Comparison of ENCODE assay signal across 10 mouse cellular contexts in genomic region chr7:109561466-109562153, GRCm38 (mm10). TPM values are rescaled to one million over a fixed set of nuclear protein-coding genes. Genes with fewer than 3 reads are reported as not detected.
A peak's percentile ranks its signal among the peaks of the same experiment; 100 is the strongest.
DNase-seq lines count a peak whose midpoint lies in the region; ATAC-seq and TF ChIP-seq lines count a peak whose summit lies in the region.
"Had no signal": no experiment of that assay in that cellular context is flagged by ENCODE, and none has a peak within 500 bp of the region (broad histone marks: within the 10 kb centered on the region; RNA-seq: fewer than 3 reads in every experiment).

No protein-coding gene starts in this region.

- no peaks in the 10 kb centered on the region for H3K36me3 ChIP-seq in midbrain, embryonic 14.5 days (ENCODE audit: control insufficient read depth, insufficient read depth, low read length)
- no peaks in the 10 kb centered on the region for H3K36me3 ChIP-seq in midbrain, embryonic 16.5 days (ENCODE audit: control insufficient read depth, insufficient read depth, low read length)
- no peaks in the 10 kb centered on the region for H3K36me3 ChIP-seq in myocyte (ENCODE audit: control insufficient read depth, insufficient read depth)
- H3K36me3 ChIP-seq in limb, embryonic 10.5 days = peaks cover 15% of the 10 kb centered on the region

- no peak overlapping the region for H3K4me3 ChIP-seq in midbrain, embryonic 14.5 days (replicated peaks; ENCODE audit: low read depth, low read length)
- H3K4me3 ChIP-seq in midbrain, embryonic 16.5 days (ENCODE audit: low read depth, low read length) = no peak overlapping the region
- no peak overlapping the region for H3K4me3 ChIP-seq in myocyte
- H3K4me3 ChIP-seq in limb, embryonic 10.5 days = no peak overlapping the region
- H3K4me3 ChIP-seq: megakaryocyte, embryonic 14.5 days had no signal

- no peak overlapping the region for H3K9ac ChIP-seq in midbrain, embryonic 14.5 days (replicated peaks; ENCODE audit: low read length)
- no peak overlapping the region for H3K9ac ChIP-seq in midbrain, embryonic 16.5 days (ENCODE audit: low read depth, low read length)

- H3K27me3 ChIP-seq in midbrain, embryonic 14.5 days (ENCODE audit: control insufficient read depth, insufficient read depth, low read length) = no peaks in the 10 kb centered on the region
- H3K27me3 ChIP-seq in midbrain, embryonic 16.5 days (ENCODE audit: control insufficient read depth, insufficient read depth, low read depth, low read length) = no peaks in the 10 kb centered on the region
- H3K27me3 ChIP-seq in myocyte (ENCODE audit: control insufficient read depth, insufficient read depth, insufficient read length) = no peaks in the 10 kb centered on the region
- H3K27me3 ChIP-seq in limb, embryonic 10.5 days (ENCODE audit: low read depth, poor library complexity, severe bottlenecking) = no peaks in the 10 kb centered on the region

- 68% methylated on average over 8 of the region's 8 CpGs for whole genome bisulfite sequencing in midbrain, embryonic 14.5 days
- 60% methylated on average over 8 of the region's 8 CpGs for WGBS in midbrain, embryonic 16.5 days
- 83% methylated on average over 8 of the region's 8 CpGs for WGBS in limb, embryonic 10.5 days

- ATAC-seq in midbrain, embryonic 14.5 days (ENCODE audit: low FRiP score, low TSS enrichment) = no peak
- ATAC-seq in midbrain, embryonic 16.5 days = no peak

- H3ac ChIP-seq in myocyte (ENCODE audit: control insufficient read depth, insufficient read length) = no peak overlapping the region

- TF ChIP-seq POLR2A in myocyte (IDR thresholded peaks at IDR 0.05; ENCODE audit: insufficient read length, low read depth) = no peak

- H3K9me3 ChIP-seq in midbrain, embryonic 14.5 days (ENCODE audit: control insufficient read depth, low read length) = no peaks in the 10 kb centered on the region
- H3K9me3 ChIP-seq in midbrain, embryonic 16.5 days (replicated peaks; ENCODE audit: control insufficient read depth, low read length, poor library complexity, severe bottlenecking) = no peaks in the 10 kb centered on the region
- H3K9me3 ChIP-seq in limb, embryonic 10.5 days (replicated peaks) = no peaks in the 10 kb centered on the region

- intact Hi-C loops in heart, postnatal 10 days (cut with DNase I) = no loop called here

- no peak overlapping the region for H3K4me2 ChIP-seq in midbrain, embryonic 14.5 days (ENCODE audit: low read length)
- no peak overlapping the region for H3K4me2 ChIP-seq in midbrain, embryonic 16.5 days (ENCODE audit: low read length)
- peak overlapping the region; percentile 71 for H3K4me2 ChIP-seq in myocyte (ENCODE audit: low read depth)

- H3K4me1 ChIP-seq in midbrain, embryonic 14.5 days (ENCODE audit: control insufficient read depth, insufficient read depth, low read length) = no peaks in the 10 kb centered on the region
- H3K4me1 ChIP-seq in midbrain, embryonic 16.5 days (ENCODE audit: control insufficient read depth, insufficient read depth, low read length) = no peaks in the 10 kb centered on the region
- peaks cover 14% of the 10 kb centered on the region; the same call in 1 of the 2 replicates for H3K4me1 ChIP-seq in limb, embryonic 10.5 days

- H3K27ac ChIP-seq in midbrain, embryonic 14.5 days (replicated peaks; ENCODE audit: low read depth, low read length) = no peak overlapping the region
- H3K27ac ChIP-seq in midbrain, embryonic 16.5 days (ENCODE audit: low read length) = no peak overlapping the region
- no peak overlapping the region for H3K27ac ChIP-seq in limb, embryonic 10.5 days

- peak; percentile 92 for DNase-seq in heart, adult 11 months
- DNase-seq in heart, adult 8-10 months (ENCODE audit: low spot score) = no peak
- peak; percentile 11 for DNase-seq in midbrain, embryonic 14.5 days
- peak; percentile 38 to 52 for DNase-seq in heart, postnatal 10 days
- DNase-seq in frontal cortex, postnatal 10 days (ENCODE audit: low spot score in 2 of 2) = no peak
- no peak for DNase-seq in limb, embryonic 10.5 days (ENCODE audit: low spot score)
- DNase-seq: cerebellum, postnatal 36 days had no signal

- H3K79me2 ChIP-seq in myocyte (ENCODE audit: control insufficient read depth, insufficient read depth) = peaks cover 62% of the 10 kb centered on the region

TF ChIP-seq in myocyte, 11 proteins besides CTCF, POLR2A, EP300 and RAD21:
- TF ChIP-seq SRF (IDR thresholded peaks at IDR 0.05; ENCODE audit: control insufficient read depth, insufficient read length, low read depth) = no peak
- TF ChIP-seq MAX (IDR thresholded peaks at IDR 0.05; ENCODE audit: low read depth) = no peak
- TF ChIP-seq CEBPB (IDR thresholded peaks at IDR 0.05; ENCODE audit: insufficient read depth, poor library complexity, severe bottlenecking) = no peak
- TF ChIP-seq POLR2AphosphoS2 (IDR thresholded peaks at IDR 0.05; ENCODE audit: insufficient read length, low read depth) = no peak
- no peak for TF ChIP-seq MYOD1 (IDR thresholded peaks at IDR 0.05; ENCODE audit: control insufficient read depth in 1 of 3, insufficient read length in 2 of 3, low read depth in 2 of 3)
- TF ChIP-seq E2F4 (IDR thresholded peaks at IDR 0.05; ENCODE audit: insufficient read depth) = no peak
- TF ChIP-seq REST (IDR thresholded peaks at IDR 0.05; ENCODE audit: insufficient read depth, insufficient read length) = no peak
- TF ChIP-seq TCF3 (IDR thresholded peaks at IDR 0.05; ENCODE audit: insufficient read length, low read depth) = no peak
- TF ChIP-seq TCF12 (IDR thresholded peaks at IDR 0.05; ENCODE audit: insufficient read depth, poor library complexity, severe bottlenecking) = no peak

RNA-seq across cellular contexts. Expression of gene Rpl27a, which starts 42.7 kb away (rescaled TPM):
- total RNA-seq in heart, adult 8-10 months (2022) = 100 to 1,000 TPM in 2 of 4 experiments, 10 to 100 TPM in 2; 82.2 to 125 (median 99.4) TPM
- polyA plus RNA-seq in midbrain, embryonic 14.5 days (2014; fragmentation: Nextera tagmentation; extraction: Ambion mirVana) = 87.5 and 90.8 TPM in 2 replicates
- polyA plus RNA-seq in midbrain, embryonic 16.5 days (2015; fragmentation: Nextera tagmentation; extraction: Ambion mirVana) = 73.6 and 75.9 TPM in 2 replicates
- total RNA-seq in heart, postnatal 10 days (2021) = 100 to 1,000 TPM; 117 to 118 TPM
- 1,271 TPM for polyA plus RNA-seq in myocyte (2012; fragmentation: generic; extraction: Trizol)
- 130 and 159 TPM in 2 replicates for polyA plus RNA-seq in limb, embryonic 10.5 days (2016; fragmentation: Nextera tagmentation; extraction: Ambion mirVana)

RNA-seq across cellular contexts. Expression of gene Trim66, which starts 53.7 kb away (rescaled TPM):
- under 1 TPM; 0.13 to 0.37 (median 0.15) TPM for total RNA-seq in heart, adult 8-10 months (2022)
- polyA plus RNA-seq in midbrain, embryonic 14.5 days (2014; fragmentation: Nextera tagmentation; extraction: Ambion mirVana) = 0.75 and 1.3 TPM in 2 replicates
- 1.6 and 1.7 TPM in 2 replicates for polyA plus RNA-seq in midbrain, embryonic 16.5 days (2015; fragmentation: Nextera tagmentation; extraction: Ambion mirVana)
- under 1 TPM; 0.10 to 0.12 TPM for total RNA-seq in heart, postnatal 10 days (2021)
- 0.55 TPM for polyA plus RNA-seq in myocyte (2012; fragmentation: generic; extraction: Trizol)
- 0.03 and 0.05 TPM in 2 replicates for polyA plus RNA-seq in limb, embryonic 10.5 days (2016; fragmentation: Nextera tagmentation; extraction: Ambion mirVana)

Comparison
In these comparisons a context has a peak if more than half of its experiments do, and no peak if none do; other contexts are left out.
1. DNase-seq: peak in heart, adult 11 months (single experiment), midbrain, embryonic 14.5 days (single experiment) and heart, postnatal 10 days (2 of 2); none in heart, adult 8-10 months (single experiment), frontal cortex, postnatal 10 days (0 of 2) and limb, embryonic 10.5 days (single experiment).